Mouse (Mus musculus) hindbrain, embryonic 14.5 days (tissue): ENCODE measurements around the gene Nr2e1. TPM values are rescaled to one million over a fixed set of nuclear protein-coding genes. Genes with fewer than 3 reads are reported as not detected.

ENCODE experiments used
- ATAC-seq: fragments of 200-750 bp; cut with Nextera tagmentation; 2 replicates; pipeline ENCODE4 v1.8.0; 2017; ENCODE audit warnings: moderate number of reproducible peaks, mild to moderate bottlenecking, moderate TSS enrichment, moderate library complexity; ENCODE audit not compliant: low FRiP score
- DNase-seq: peaks from one replicate; pipeline ENCODE4 v3.0.0-alpha.2; 2015; ENCODE audit warnings: low spot score
- H3K27ac ChIP-seq: fragments of 300-500 bp; sonication (generic); 2 replicates; pipeline ENCODE4 v1.5.1; 2014; ENCODE audit warnings: mild to moderate bottlenecking, moderate library complexity
- H3K27me3 ChIP-seq: fragments of 300-500 bp; sonication (generic); 2 replicates; pipeline ENCODE4 v1.6.1; 2014; ENCODE audit warnings: mild to moderate bottlenecking, low read length, mixed read lengths; ENCODE audit not compliant: control insufficient read depth, insufficient read depth
- H3K36me3 ChIP-seq: fragments of 300-500 bp; sonication (generic); replicated peaks from 2 replicates; pipeline ENCODE4 v1.6.1; 2014; ENCODE audit not compliant: control insufficient read depth, insufficient read depth
- H3K4me1 ChIP-seq: fragments of 300-500 bp; sonication (generic); replicated peaks from 2 replicates; pipeline ENCODE4 v1.6.1; 2014; ENCODE audit warnings: antibody characterized with exemption, low read length, mixed read lengths; ENCODE audit not compliant: control insufficient read depth, insufficient read depth
- H3K4me2 ChIP-seq: fragments of 300-500 bp; sonication (generic); replicated peaks from 2 replicates; pipeline ENCODE4 v1.6.1; 2014; ENCODE audit warnings: mild to moderate bottlenecking, moderate library complexity
- H3K4me3 ChIP-seq: fragments of 300-500 bp; sonication (generic); replicated peaks from 2 replicates; pipeline ENCODE4 v1.5.1; 2014; ENCODE audit warnings: mild to moderate bottlenecking, low read length
- H3K9ac ChIP-seq: fragments of 300-500 bp; sonication (generic); 2 replicates; pipeline ENCODE4 v1.6.1; 2014
- H3K9me3 ChIP-seq: fragments of 300-500 bp; sonication (generic); 2 replicates; pipeline ENCODE4 v1.6.1; 2016; ENCODE audit warnings: low read length; ENCODE audit not compliant: control insufficient read depth
- WGBS: fragments of 180-500 bp; shearing (Covaris S2); extraction: QIAGEN DNeasy Blood & Tissue Kit; methylation state at CpG from one replicate; pipeline ENCODE4 v1.1.7; 2014; 5-methylcytosine and 5-hydroxymethylcytosine counted together
- polyA plus RNA-seq: library from polyadenylated mRNA; unstranded; fragments of >200 nt; fragmentation: Nextera tagmentation; extraction: Ambion mirVana; gene quantifications from 2 replicates; pipeline ENCODE4 v1.2.1, GENCODE M21; 2014

The Nr2e1 gene
- polyA plus RNA-seq, 1 experiment from 2014 or later: not detected

DNA sequence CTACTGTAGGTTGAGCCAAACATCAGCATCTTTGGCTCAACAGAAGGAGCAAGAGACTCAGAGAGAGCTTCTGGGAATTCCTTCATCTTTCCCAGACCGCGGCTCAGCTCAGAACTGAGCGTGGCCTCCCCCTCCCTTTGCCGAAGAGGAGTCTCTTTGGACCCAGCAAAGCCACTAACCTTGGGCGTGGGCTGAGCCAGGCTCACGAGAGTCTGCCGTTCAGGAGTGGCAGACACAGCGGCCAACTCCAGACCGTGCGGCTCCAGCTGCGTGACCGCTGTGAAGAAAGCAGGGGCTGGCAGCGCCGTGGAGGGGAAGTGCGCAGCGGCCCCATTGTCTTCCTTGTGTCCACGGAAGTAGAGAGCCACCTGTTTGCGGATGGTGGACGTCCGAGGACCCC, 10.9 kb downstream of the Nr2e1 start:
- peaks cover 99% of the 10 kb centered on the region for H3K27me3 ChIP-seq
- H3K9ac ChIP-seq: no peak overlapping the region
- H3K4me1 ChIP-seq: 0 out of 2 replicates have a peak, but pooled peaks cover 4% of the 10 kb centered on the region
- peak overlapping the region; percentile 15; the same call in 1 of the 2 replicates for H3K4me3 ChIP-seq
- WGBS: under 1% methylated on average over 20 of the region's 20 CpGs
- H3K36me3 ChIP-seq: no peaks in the 10 kb centered on the region
- H3K4me2 ChIP-seq: peak overlapping the region; percentile 21
- H3K27ac ChIP-seq: no peak overlapping the region
- ATAC-seq: no peak
- H3K9me3 ChIP-seq: no peaks in the 10 kb centered on the region
- DNase-seq: no peak

DNA sequence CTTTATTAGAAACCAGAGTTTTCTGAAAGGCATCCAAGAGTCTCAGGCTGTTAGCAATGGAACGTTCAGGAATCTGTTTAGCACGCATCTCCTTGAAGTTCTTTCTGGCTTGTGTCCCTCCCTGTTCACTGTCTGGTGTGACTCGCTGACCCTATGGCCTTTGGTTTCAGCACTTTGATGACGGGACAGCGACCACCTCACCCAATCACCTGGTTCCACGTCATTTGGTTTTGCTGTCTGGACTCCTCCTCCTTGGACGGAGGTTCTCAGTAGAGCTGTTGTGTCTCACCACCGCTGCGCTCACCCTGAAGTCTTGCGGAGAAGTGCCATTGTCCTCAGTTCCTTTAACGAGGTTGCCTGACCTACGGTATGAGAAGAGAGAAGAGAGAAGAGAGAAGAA, 21.2 kb downstream of the Nr2e1 start:
- Histone ChIP-seq H3K4me1 (no peaks in the 10 kb centered on the region), H3K27me3 (peaks cover 56% of the 10 kb centered on the region), H3K4me2 (no peak overlapping the region), H3K27ac (no peak overlapping the region), H3K9ac (no peak overlapping the region), H3K36me3 (no peaks in the 10 kb centered on the region), H3K4me3 (no peak overlapping the region), H3K9me3 (no peaks in the 10 kb centered on the region)
- WGBS: under 1% methylated on average over 12 of the region's 12 CpGs
- ATAC-seq (no peak), DNase-seq (no peak)

DNA sequence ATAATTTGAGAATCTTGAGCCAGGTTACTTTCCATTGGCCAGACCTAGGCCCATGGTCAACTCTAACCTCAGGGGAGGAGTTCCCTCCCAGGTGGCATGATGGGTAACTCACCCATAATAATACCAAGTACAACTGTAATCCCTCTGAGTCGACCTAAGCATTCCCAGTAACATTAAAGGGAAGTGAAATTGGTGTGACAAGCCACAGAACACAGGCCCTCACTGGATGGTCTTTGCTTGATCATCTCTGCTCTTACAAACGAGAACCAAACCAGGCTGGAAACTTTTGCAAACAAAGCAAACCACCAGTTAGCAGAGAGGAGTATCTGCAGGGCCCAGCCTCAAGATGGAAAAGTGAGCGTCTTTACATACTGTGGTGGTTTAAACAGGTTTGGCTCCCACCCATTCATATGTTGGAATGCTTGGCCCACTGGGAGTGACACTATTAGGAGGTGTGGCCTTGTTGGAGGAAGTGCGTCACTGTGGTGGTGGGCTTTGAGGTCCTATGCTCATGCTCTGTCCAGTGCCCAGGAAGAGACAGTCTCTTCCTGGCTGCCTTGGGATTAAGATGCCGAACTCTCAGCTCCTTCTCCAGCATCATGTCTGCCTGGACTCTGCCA, 23.7 kb downstream of the Nr2e1 start:
- no peak overlapping the region for H3K9ac ChIP-seq
- ATAC-seq: no peak

DNA sequence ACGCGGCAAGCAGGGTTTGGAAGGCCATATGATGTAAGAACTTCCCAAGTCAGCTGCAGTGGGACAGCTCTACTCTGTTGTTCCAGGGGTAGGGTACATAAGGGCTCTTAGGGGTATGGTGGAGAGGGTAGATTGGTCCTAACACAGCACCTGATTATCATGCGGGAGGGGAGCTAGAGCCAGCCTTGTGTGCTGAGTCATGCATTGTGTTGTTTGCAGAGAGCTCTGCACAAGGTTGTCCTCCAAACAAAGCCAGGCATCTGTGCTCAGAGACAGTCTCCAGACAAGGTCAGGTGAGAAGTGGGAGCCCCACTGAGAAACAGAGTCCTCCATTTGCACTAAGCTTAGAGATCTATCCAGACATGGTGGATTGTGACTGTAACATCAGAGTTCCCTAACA, 36.9 kb downstream of the Nr2e1 start:
- H3K27me3 ChIP-seq: no peaks in the 10 kb centered on the region
- H3K36me3 ChIP-seq: no peaks in the 10 kb centered on the region
- H3K4me1 ChIP-seq: no peaks in the 10 kb centered on the region
- 94% methylated on average over 3 of the region's 3 CpGs for WGBS
- no peak overlapping the region for H3K9ac ChIP-seq
- ATAC-seq (no peak), DNase-seq (no peak)
- H3K4me2 ChIP-seq: no peak overlapping the region
- H3K4me3 ChIP-seq: no peak overlapping the region
- no peaks in the 10 kb centered on the region for H3K9me3 ChIP-seq
- no peak overlapping the region for H3K27ac ChIP-seq

More for the DNA sequence above, 23.7 kb downstream of the Nr2e1 start:
- no peak overlapping the region for H3K4me3 ChIP-seq
- no peaks in the 10 kb centered on the region for H3K36me3 ChIP-seq
- WGBS: 78% methylated on average over 5 of the region's 5 CpGs
- no peak for DNase-seq
- no peak overlapping the region for H3K27ac ChIP-seq
- H3K9me3 ChIP-seq: no peaks in the 10 kb centered on the region
- H3K4me1 ChIP-seq: no peaks in the 10 kb centered on the region
- no peak overlapping the region for H3K4me2 ChIP-seq
- H3K27me3 ChIP-seq: peaks cover 30% of the 10 kb centered on the region

DNA sequence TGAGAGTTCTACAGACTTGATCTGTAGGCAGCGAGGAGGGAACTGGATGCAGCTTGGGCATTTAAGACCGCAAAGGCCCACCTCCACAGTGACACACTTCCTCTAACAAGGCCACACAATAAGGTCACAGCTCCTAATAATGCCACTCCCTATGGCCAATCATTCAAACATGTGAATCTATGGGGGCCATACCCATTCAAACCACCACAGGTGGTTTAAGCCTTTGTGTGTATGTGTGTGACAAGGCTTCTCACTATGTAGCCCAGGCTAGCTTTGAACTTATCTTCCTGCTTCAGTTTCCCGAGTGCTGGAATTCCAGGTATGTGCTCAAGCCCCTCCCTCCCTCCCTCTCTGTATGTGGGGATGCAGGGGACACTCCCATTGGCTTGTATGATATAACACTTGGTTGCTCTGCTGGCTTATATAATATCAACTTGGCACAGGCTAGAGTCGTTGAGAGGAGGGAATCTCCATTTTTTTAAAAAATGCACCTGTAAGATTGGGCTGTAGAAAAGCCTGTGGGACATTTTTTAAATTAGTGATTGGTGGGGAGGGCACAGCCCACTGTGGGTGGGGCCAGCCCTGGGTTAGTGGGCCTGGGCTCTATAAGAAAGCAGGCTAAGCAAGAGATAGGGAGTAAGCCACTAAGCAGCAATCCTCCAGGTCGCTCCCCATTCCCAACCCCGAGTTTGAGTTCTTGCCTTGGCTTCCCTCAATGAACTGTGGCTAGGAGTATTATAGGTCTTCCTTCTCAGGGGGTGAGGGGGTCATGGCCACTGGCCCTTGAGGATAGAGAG, 37.5 kb downstream of the Nr2e1 start:
- no peak overlapping the region for H3K4me3 ChIP-seq
- no peaks in the 10 kb centered on the region for H3K36me3 ChIP-seq
- WGBS: 88% methylated on average over 6 of the region's 6 CpGs
- ATAC-seq: no peak
- no peaks in the 10 kb centered on the region for H3K9me3 ChIP-seq
- no peak overlapping the region for H3K9ac ChIP-seq
- H3K4me2 ChIP-seq: no peak overlapping the region
- no peak for DNase-seq
- no peaks in the 10 kb centered on the region for H3K4me1 ChIP-seq
- no peaks in the 10 kb centered on the region for H3K27me3 ChIP-seq
- no peak overlapping the region for H3K27ac ChIP-seq

DNA sequence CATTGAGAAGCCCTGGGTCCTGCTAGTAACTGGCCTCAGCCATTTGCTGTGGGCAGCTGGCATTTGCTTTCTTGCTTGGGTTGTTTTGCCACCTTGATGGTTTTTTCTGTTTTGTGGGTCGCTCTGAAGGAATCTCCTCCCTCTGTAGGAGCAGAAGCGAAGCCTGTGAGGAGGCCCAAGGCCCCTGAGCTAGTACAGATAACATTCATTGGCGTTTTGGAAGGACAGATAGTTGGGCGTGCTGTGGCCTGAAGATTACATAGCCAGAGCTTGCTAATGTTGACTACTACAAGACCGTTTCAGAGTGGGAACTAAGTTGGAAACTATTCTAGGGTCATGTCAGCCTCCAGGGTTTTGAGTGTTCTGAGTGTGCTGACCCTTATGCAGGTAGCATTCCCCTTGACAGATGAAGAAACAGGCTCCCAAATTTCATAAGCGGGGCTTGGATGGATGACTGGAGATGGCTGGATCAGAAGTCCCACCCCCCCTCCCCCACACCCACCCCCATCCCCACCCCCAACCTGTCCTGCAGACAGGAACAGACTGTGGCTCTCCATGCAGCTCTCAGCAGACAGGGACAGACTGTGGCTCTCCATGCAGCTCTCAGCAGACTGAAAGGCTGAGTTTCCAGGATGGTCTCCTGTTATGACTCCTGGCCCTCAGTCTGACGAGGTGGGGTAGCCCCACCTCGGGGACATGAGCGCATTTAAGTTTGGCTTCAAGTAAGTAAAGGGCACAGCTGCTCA, 45.7 kb downstream of the Nr2e1 start:
- Histone ChIP-seq H3K9ac (no peak overlapping the region), H3K27ac (no peak overlapping the region), H3K4me3 (no peak overlapping the region), H3K36me3 (peaks cover 29% of the 10 kb centered on the region), H3K4me1 (no peaks in the 10 kb centered on the region), H3K4me2 (no peak overlapping the region), H3K27me3 (no peaks in the 10 kb centered on the region), H3K9me3 (no peaks in the 10 kb centered on the region)
- ATAC-seq (no peak), DNase-seq (no peak)
- 92% methylated on average over 9 of the region's 9 CpGs for WGBS

DNA sequence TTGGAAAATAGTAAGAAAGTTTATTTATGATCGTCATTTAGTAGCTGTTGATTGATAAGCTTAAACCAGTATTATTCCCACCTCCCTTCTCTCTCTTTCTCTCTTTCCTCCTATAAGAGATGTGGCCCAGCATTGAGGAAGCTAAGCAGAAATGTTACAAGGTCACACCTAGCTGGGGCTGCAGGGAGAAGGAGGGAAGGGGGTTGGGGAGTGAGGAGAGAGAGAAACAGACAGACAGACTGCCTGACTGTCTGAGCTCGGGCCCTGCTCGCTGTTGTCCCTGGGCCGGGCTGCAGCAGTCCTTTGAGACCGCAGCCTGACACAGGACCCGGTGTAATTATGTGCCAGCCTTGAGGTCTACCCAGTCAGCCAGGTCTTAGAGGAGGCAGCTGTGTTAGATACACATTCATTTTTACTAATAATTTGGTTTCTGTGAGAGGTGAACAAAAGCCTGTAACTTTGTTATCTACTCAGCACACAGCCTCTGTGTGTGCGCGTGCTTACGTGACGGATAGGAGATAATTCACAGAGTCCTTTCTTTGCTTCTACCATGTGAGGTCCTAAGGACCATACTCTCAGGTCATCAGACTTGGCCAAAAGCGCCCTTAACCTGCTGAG, 49.5 kb downstream of the Nr2e1 start:
- Histone ChIP-seq H3K27ac (no peak overlapping the region), H3K36me3 (peaks cover 47% of the 10 kb centered on the region), H3K4me2 (no peak overlapping the region), H3K27me3 (no peaks in the 10 kb centered on the region), H3K4me3 (no peak overlapping the region), H3K9me3 (no peaks in the 10 kb centered on the region), H3K9ac (no peak overlapping the region), H3K4me1 (no peaks in the 10 kb centered on the region)
- ATAC-seq (no peak), DNase-seq (no peak)
- 83% methylated on average over 11 of the region's 11 CpGs for WGBS

DNA sequence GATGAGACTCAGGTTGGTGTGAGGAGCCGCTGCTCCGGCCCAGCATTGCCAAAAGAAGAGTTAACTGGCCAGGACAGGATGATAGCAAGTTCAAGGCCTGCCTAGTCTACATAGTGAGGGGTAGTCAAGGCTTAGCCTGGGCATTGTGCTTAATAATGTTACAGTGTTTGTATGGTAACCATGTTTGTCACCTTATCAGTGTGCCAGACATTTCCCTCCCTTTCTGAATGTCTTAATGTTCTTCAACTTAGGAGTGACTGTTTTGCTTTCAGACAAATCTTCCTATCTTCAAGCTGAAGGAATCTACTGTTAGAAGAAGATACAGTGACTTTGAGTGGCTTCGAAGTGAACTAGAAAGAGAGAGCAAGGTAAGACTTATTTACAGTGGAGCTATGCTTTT, 57.8 kb downstream of the Nr2e1 start:
- over 99% methylated on average over 3 of the region's 3 CpGs for WGBS
- Histone ChIP-seq H3K27me3 (no peaks in the 10 kb centered on the region), H3K9me3 (no peaks in the 10 kb centered on the region), H3K27ac (no peak overlapping the region), H3K9ac (no peak overlapping the region), H3K4me3 (no peak overlapping the region), H3K36me3 (peaks cover 38% of the 10 kb centered on the region), H3K4me1 (no peaks in the 10 kb centered on the region), H3K4me2 (no peak overlapping the region)
- DNase-seq (no peak), ATAC-seq (no peak)

DNA sequence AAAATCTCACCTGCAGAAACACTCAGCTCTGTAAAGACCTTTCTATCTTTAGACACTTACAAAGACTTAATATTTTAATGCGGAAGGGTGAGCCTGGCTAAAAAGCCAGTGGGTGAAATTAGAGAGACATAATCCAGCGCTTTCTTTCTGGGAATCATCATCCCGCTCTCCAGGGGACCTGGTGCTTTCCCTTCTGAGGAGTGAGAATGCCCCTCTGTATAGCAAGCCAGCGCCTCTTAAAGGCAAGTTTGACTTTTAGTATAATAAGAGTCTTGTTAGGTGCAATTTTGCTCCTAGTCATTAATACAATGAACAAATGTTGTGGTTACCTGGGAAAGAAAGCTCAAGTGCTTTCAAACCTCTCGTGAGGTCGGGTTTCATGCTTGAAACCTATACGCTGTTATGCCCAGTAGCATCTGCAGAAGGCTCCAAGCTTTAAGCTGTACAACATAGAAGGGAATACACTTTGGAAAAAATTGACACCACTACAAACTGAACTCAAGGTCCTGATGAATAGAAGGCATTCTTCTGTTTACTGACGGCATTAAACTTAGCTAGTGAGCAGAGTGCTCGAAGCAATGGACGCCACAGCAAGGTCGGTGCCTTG, 59.8 kb downstream of the Nr2e1 start:
- peaks cover 26% of the 10 kb centered on the region for H3K36me3 ChIP-seq
- 76% methylated on average over 11 of the region's 11 CpGs for WGBS
- H3K27ac ChIP-seq: no peak overlapping the region
- no peaks in the 10 kb centered on the region for H3K27me3 ChIP-seq
- H3K9me3 ChIP-seq: no peaks in the 10 kb centered on the region
- DNase-seq (no peak), ATAC-seq (no peak)
- no peak overlapping the region for H3K4me3 ChIP-seq
- no peak overlapping the region for H3K4me2 ChIP-seq
- no peak overlapping the region for H3K9ac ChIP-seq
- no peaks in the 10 kb centered on the region for H3K4me1 ChIP-seq
